Mouse (Mus musculus): ENCODE results near the gene Ranbp1. TPM values are rescaled to one million over a fixed set of nuclear protein-coding genes. Genes with fewer than 3 reads are reported as not detected.
"Not testable (repeated sequence)": the region's sequence is repeated elsewhere in the genome, so short reads cannot be mapped to it uniquely, and the experiment has no call there.

Gene Ranbp1
- 85.5 and 92.7 TPM in 2 replicates for polyA plus RNA-seq (2012; ENCODE audit: insufficient read depth, insufficient read length, missing spikeins)

- Histone ChIP-seq H3K27ac (replicated peaks; ENCODE audit: low read depth, low read length) (peak within 1 kb of the TSS; percentile 93), H3K4me1 (ENCODE audit: control insufficient read depth, insufficient read depth, insufficient read length, low read length) (peaks cover 7% of the 10 kb centered on the region), H3K4me3 (ENCODE audit: insufficient read depth, low read depth, low read length) (peak within 1 kb of the TSS; percentile 98)
Observed at GRCm38 (mm10) chr16:18248433-18249363, at the start of gene Ranbp1, which contains the start of gene Trmt2a. Gene Ranbp1 (minus strand): TSS chr16:18248732. Gene Trmt2a (plus strand): TSS chr16:18248679.

- peak overlapping the region; percentile 69 for H3K4me3 ChIP-seq (ENCODE audit: insufficient read depth, low read depth, low read length)
- not testable (repeated sequence) for H3K27ac ChIP-seq (replicated peaks; ENCODE audit: low read depth, low read length); H3K4me1 ChIP-seq (ENCODE audit: control insufficient read depth, insufficient read depth, insufficient read length, low read length)
Observed at GRCm38 (mm10) chr16:18289614-18290013, 41.1 kb upstream of the Ranbp1 start.

DNA sequence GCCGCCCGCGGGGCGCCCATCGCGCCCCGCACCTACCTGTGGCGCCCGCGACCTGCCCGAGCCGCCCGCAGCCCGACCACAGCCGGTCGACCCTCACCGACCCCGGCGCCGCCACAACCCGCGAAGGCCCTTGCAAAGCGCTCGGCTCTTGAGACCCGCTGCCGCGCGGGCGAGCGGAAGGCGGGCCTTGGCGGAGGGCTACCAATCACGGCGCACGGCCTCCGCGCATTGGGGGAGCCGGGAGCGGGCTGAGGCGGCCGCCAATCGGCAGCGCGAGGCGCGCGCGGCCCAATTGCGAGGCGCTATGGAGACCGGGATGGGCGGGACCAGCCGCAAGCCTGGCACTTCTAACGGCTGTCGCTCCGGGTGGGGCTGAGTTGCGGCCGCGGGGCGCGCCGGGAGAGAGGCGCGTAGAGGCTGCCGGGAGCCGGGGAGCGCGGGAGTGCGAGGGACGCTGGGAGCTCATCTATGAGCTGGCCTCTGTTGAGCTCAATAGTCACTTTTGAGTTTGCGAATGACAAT, 40.6 kb upstream of the Ranbp1 start, which contains the start of gene Dgcr8:
Gene Dgcr8 (minus strand): TSS at position 180 of the 522 bp plus-strand sequence.
- Histone ChIP-seq H3K4me3 (ENCODE audit: insufficient read depth, low read depth, low read length) (peak within 1 kb of the TSS; percentile 98), H3K4me1 (ENCODE audit: control insufficient read depth, insufficient read depth, insufficient read length, low read length) (peaks cover 7% of the 10 kb centered on the region; the same call in 1 of the 2 replicates)

GRCm38 (mm10) chr16:18288581-18289061, 40.1 kb upstream of the Ranbp1 start:
- H3K4me3 ChIP-seq (ENCODE audit: insufficient read depth, low read depth, low read length): peak overlapping the region; percentile 98
- peak overlapping the region; percentile 83 for H3K27ac ChIP-seq (replicated peaks; ENCODE audit: low read depth, low read length)
- H3K4me1 ChIP-seq (ENCODE audit: control insufficient read depth, insufficient read depth, insufficient read length, low read length): peaks cover 7% of the 10 kb centered on the region; the same call in 1 of the 2 replicates

More for the DNA sequence above, 40.6 kb upstream of the Ranbp1 start, which contains the start of gene Dgcr8:
- H3K27ac ChIP-seq (replicated peaks; ENCODE audit: low read depth, low read length): peak within 1 kb of the TSS; percentile 83

DNA sequence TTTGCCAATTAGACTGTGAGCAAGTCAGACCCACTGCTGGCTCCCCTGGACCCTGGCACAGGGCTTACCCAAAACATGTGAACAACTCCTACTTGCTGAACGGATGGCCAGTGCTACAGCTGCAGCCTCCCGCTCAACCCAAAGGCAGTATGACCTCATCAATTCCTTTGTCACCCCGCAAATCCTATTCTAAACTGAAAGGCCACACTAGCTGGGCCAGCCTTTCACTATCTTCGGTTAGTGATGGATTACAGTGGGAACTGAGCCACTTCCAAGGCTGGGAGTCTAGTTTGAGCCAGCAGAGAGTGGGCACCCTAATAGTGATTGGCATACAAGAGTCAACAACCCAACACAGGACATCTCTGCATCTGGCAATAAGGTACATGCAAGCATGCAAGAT, 39.6 kb upstream of the Ranbp1 start:
- peak overlapping the region; percentile 98 for H3K4me3 ChIP-seq (ENCODE audit: insufficient read depth, low read depth, low read length)
- no peak overlapping the region for H3K27ac ChIP-seq (replicated peaks; ENCODE audit: low read depth, low read length)
- H3K4me1 ChIP-seq (ENCODE audit: control insufficient read depth, insufficient read depth, insufficient read length, low read length): peaks cover 7% of the 10 kb centered on the region; the same call in 1 of the 2 replicates

- no peak overlapping the region for H3K4me3 ChIP-seq (ENCODE audit: insufficient read depth, low read depth, low read length)
- H3K27ac ChIP-seq (replicated peaks; ENCODE audit: low read depth, low read length): no peak overlapping the region
- H3K4me1 ChIP-seq (ENCODE audit: control insufficient read depth, insufficient read depth, insufficient read length, low read length): no peaks in the 10 kb centered on the region
Observed at GRCm38 (mm10) chr16:18275166-18275565, 26.6 kb upstream of the Ranbp1 start.

- Histone ChIP-seq H3K4me3 (ENCODE audit: insufficient read depth, low read depth, low read length) (no peak overlapping the region), H3K4me1 (ENCODE audit: control insufficient read depth, insufficient read depth, insufficient read length, low read length) (no peaks in the 10 kb centered on the region), H3K27ac (replicated peaks; ENCODE audit: low read depth, low read length) (no peak overlapping the region)
Observed at GRCm38 (mm10) chr16:18268182-18268581, 19.6 kb upstream of the Ranbp1 start.

GRCm38 (mm10) chr16:18265024-18265423, 16.5 kb upstream of the Ranbp1 start:
- Histone ChIP-seq H3K27ac (replicated peaks; ENCODE audit: low read depth, low read length) (no peak overlapping the region), H3K4me3 (ENCODE audit: insufficient read depth, low read depth, low read length) (no peak overlapping the region), H3K4me1 (ENCODE audit: control insufficient read depth, insufficient read depth, insufficient read length, low read length) (no peaks in the 10 kb centered on the region)

DNA sequence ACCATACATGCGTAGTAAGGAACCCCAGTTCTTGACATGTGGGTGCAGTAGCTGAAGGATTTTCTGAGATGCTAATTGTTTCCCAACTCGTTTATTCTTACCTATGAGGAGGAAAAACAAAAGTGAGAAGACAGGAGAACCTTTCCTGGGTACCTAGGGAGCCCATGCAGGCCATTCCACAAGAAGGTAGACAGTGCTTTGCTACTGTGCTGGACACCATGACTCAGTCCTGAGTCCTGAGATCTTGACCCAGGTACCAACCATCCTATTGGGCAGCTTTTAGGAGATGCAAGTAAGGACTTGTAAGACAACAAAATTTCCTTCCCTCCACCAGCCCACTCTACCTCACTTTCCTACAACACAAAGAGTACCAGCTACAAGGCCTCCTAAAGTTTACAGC, 9.7 kb upstream of the Ranbp1 start, which contains the start of gene Gm49776:
Gene Gm49776 (minus strand): TSS at position 101 of the 400 bp plus-strand sequence.
- Histone ChIP-seq H3K4me1 (ENCODE audit: control insufficient read depth, insufficient read depth, insufficient read length, low read length) (no peaks in the 10 kb centered on the region), H3K4me3 (ENCODE audit: insufficient read depth, low read depth, low read length) (no peak within 1 kb of the TSS), H3K27ac (replicated peaks; ENCODE audit: low read depth, low read length) (no peak within 1 kb of the TSS)

- no peak overlapping the region for H3K27ac ChIP-seq (replicated peaks; ENCODE audit: low read depth, low read length)
- no peak overlapping the region for H3K4me3 ChIP-seq (ENCODE audit: insufficient read depth, low read depth, low read length)
- peaks cover 5% of the 10 kb centered on the region for H3K4me1 ChIP-seq (ENCODE audit: control insufficient read depth, insufficient read depth, insufficient read length, low read length)
Observed at GRCm38 (mm10) chr16:18253866-18254265, 5.3 kb upstream of the Ranbp1 start.

- H3K4me1 ChIP-seq (ENCODE audit: control insufficient read depth, insufficient read depth, insufficient read length, low read length): peaks cover 5% of the 10 kb centered on the region
- H3K27ac ChIP-seq (replicated peaks; ENCODE audit: low read depth, low read length): no peak overlapping the region
- no peak overlapping the region for H3K4me3 ChIP-seq (ENCODE audit: insufficient read depth, low read depth, low read length)
Observed at GRCm38 (mm10) chr16:18252736-18253135, 4.2 kb upstream of the Ranbp1 start.

DNA sequence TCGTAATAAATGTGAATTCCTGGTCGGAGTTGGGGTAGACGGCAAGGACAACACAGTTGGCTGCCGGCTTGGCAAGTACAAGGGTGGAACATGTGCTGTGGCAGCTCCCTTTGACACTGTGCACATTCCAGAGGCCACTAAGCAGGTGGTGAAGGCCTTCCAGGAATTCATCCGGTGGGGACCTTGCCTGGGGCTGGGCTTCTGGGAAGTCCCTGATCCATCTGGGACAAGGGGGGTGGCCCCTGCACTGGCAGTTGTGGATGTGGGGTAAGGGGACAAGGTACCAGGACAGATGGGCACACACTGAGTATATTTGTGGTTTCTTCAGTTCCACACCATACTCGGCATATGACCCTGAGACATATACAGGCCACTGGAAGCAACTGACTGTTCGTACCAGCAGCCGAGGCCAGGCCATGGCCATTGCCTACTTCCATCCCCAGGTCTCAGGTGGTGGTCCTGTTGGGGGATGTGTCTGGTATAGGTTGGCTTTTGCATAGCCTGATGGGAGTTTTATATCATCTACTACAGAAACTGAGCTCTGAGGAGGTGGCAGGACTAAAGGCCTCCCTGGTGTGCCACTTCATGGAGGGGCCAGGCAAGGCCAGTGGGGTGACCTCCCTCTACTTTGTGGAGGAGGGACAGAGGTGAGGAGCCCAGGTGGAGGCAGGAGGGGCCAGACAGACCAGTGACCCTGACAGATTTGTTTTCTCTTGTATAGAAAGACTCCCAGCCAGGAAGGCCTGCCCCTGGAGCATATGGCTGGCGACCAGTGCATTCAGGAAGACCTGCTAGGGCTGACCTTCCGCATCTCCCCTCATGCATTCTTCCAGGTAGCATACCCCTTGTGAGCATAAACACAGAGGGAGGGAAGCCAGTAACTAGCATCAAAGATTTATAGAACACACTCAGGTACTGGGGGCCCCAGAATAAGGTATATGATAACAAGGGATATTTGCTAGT, 2.6 kb upstream of the Ranbp1 start:
- Histone ChIP-seq H3K4me1 (ENCODE audit: control insufficient read depth, insufficient read depth, insufficient read length, low read length) (peaks cover 7% of the 10 kb centered on the region), H3K4me3 (ENCODE audit: insufficient read depth, low read depth, low read length) (no peak overlapping the region), H3K27ac (replicated peaks; ENCODE audit: low read depth, low read length) (no peak overlapping the region)

GRCm38 (mm10) chr16:18250231-18250630, 1.7 kb upstream of the Ranbp1 start:
- Histone ChIP-seq H3K27ac (replicated peaks; ENCODE audit: low read depth, low read length) (no peak overlapping the region), H3K4me3 (ENCODE audit: insufficient read depth, low read depth, low read length) (no peak overlapping the region), H3K4me1 (ENCODE audit: control insufficient read depth, insufficient read depth, insufficient read length, low read length) (peaks cover 7% of the 10 kb centered on the region)

DNA sequence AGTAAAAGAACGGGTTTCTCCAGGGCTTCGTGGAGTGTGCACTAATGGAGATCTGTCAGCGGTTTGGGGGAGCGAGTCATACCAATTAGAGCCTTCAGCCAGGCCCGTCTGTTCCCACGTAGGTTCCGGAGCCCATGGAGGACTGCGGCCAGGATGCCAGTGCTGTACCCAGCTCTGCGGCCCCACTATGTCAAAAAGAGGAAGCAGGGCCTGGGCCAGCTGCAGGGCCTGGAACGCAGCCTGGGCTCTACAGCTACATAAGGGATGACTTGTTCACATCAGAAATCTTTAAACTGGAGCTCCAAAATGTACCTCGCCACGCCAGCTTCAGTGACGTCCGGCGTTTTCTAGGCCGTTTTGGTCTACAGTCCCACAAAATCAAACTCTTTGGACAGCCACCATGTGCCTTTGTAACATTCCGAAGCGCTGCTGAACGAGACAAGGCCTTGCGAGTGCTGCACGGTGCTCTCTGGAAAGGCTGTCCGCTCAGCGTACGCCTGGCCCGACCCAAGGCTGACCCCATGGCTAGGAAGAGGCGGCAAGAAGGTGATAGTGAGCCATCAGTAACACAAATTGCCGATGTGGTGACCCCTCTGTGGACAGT, 934 bp upstream of the Ranbp1 start:
- H3K4me3 ChIP-seq (ENCODE audit: insufficient read depth, low read depth, low read length): peak overlapping the region; percentile 98
- peak overlapping the region; percentile 93 for H3K27ac ChIP-seq (replicated peaks; ENCODE audit: low read depth, low read length)
- H3K4me1 ChIP-seq (ENCODE audit: control insufficient read depth, insufficient read depth, insufficient read length, low read length): peaks cover 7% of the 10 kb centered on the region

Data from brown adipose tissue, adult 24 weeks (tissue).